Mouse (Mus musculus): ENCODE measurements around the gene Tlr6. TPM values are rescaled to one million over a fixed set of nuclear protein-coding genes. Genes with fewer than 3 reads are reported as not detected.

Gene Tlr6
- polyA plus RNA-seq (2015; fragmentation: Nextera tagmentation; extraction: Ambion mirVana), result 0.54 and 1.1 TPM in 2 replicates

DNA sequence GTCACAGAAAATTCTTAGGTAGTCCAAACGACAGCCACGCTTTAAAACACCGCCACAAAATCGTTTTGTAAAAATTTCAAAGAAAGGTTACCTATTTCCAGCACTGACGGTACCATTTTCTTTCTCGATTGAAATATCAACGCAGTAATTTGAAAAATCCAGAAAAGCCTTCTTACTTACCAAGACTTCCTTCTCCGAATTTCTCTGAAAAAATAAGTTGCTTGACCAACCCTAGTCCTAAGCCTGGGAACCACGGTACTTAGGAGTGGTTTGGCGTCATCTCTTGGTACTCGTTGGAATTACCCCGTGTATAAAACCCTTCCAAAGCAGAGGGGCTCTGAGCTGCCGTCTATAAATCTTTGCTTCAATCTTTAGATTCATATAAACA is at the start of gene Tlr6:
Tlr6 (minus strand) TSS at position 255 of the 388 bp plus-strand sequence.
- ATAC-seq, result no peak
- whole genome bisulfite sequencing, result 78% methylated on average over 13 of the region's 13 CpGs
- Histone ChIP-seq H3K4me3 (ENCODE audit: low read length) (no peak within 1 kb of the TSS), H3K27me3 (replicated peaks; ENCODE audit: control insufficient read depth, insufficient read depth, low read length) (no peaks in the 10 kb centered on the region), H3K36me3 (ENCODE audit: control insufficient read depth, insufficient read depth, low read length) (no peaks in the 10 kb centered on the region), H3K27ac (ENCODE audit: low read length) (no peak within 1 kb of the TSS), H3K9me3 (ENCODE audit: control insufficient read depth, low read length) (no peaks in the 10 kb centered on the region), H3K4me2 (ENCODE audit: low read depth, low read length) (no peak within 1 kb of the TSS), H3K9ac (ENCODE audit: low read depth, low read length) (no peak within 1 kb of the TSS), H3K4me1 (ENCODE audit: control insufficient read depth, insufficient read depth, low read length) (no peaks in the 10 kb centered on the region)

- no peak for ATAC-seq
- no peak overlapping the region for H3K4me2 ChIP-seq (ENCODE audit: low read depth, low read length)
- 46% methylated on average over 4 of the region's 4 CpGs for WGBS
These were observed 46.2 kb upstream of the Tlr6 start for GRCm38 (mm10) chr5:65006011-65006491.

GRCm38 (mm10) chr5:65005251-65005650 is 45.4 kb upstream of the Tlr6 start:
- H3K27ac ChIP-seq (ENCODE audit: low read length), result no peak overlapping the region
- peaks cover 10% of the 10 kb centered on the region for H3K36me3 ChIP-seq (ENCODE audit: control insufficient read depth, insufficient read depth, low read length)
- no peak overlapping the region for H3K4me2 ChIP-seq (ENCODE audit: low read depth, low read length)
- H3K27me3 ChIP-seq (replicated peaks; ENCODE audit: control insufficient read depth, insufficient read depth, low read length), result no peaks in the 10 kb centered on the region
- no peak overlapping the region for H3K9ac ChIP-seq (ENCODE audit: low read depth, low read length)
- WGBS, result 93% methylated on average over 4 of the region's 4 CpGs
- ATAC-seq, result no peak
- no peak overlapping the region for H3K4me3 ChIP-seq (ENCODE audit: low read length)
- H3K9me3 ChIP-seq (ENCODE audit: control insufficient read depth, low read length), result no peaks in the 10 kb centered on the region
- H3K4me1 ChIP-seq (ENCODE audit: control insufficient read depth, insufficient read depth, low read length), result no peaks in the 10 kb centered on the region

More at GRCm38 (mm10) chr5:65006011-65006491, 46.2 kb upstream of the Tlr6 start:
- no peak overlapping the region for H3K9ac ChIP-seq (ENCODE audit: low read depth, low read length)
- H3K27me3 ChIP-seq (replicated peaks; ENCODE audit: control insufficient read depth, insufficient read depth, low read length), result no peaks in the 10 kb centered on the region
- no peak overlapping the region for H3K4me3 ChIP-seq (ENCODE audit: low read length)
- H3K9me3 ChIP-seq (ENCODE audit: control insufficient read depth, low read length), result no peaks in the 10 kb centered on the region
- peaks cover 12% of the 10 kb centered on the region for H3K36me3 ChIP-seq (ENCODE audit: control insufficient read depth, insufficient read depth, low read length)
- H3K4me1 ChIP-seq (ENCODE audit: control insufficient read depth, insufficient read depth, low read length), result no peaks in the 10 kb centered on the region
- H3K27ac ChIP-seq (ENCODE audit: low read length), result no peak overlapping the region

DNA sequence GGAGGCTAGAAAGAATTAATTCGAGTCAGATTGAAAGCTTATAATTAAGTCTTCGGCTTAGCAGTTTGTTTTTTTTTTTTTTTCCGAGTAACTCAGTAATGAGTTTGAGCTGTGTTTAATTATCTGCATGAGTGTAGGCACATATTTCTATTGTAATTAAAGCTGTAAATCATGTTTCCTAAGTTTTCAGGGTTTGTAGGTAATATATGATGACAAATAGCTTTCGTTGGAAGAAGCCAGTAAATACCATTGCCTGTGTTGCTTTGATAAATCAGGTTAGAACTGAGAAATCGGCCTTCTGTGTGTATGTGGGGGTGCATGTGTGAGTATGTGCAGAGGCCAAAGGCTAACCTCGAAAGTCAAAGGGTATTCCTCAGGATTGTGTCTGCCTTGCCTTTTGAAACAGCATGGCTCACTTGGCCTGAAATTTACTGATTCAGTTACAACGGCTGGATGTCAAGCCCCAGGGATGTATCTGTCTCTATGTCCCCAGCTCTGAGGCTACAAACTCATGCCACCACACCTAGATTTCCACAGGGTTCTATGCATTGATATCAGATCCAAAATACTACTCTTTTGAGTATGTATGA is 44.1 kb upstream of the Tlr6 start:
- no peak overlapping the region for H3K9ac ChIP-seq (ENCODE audit: low read depth, low read length)
- no peaks in the 10 kb centered on the region for H3K4me1 ChIP-seq (ENCODE audit: control insufficient read depth, insufficient read depth, low read length)
- H3K27ac ChIP-seq (ENCODE audit: low read length), result no peak overlapping the region
- 68% methylated on average over 7 of the region's 7 CpGs for WGBS
- no peaks in the 10 kb centered on the region for H3K9me3 ChIP-seq (ENCODE audit: control insufficient read depth, low read length)
- ATAC-seq, result no peak
- no peaks in the 10 kb centered on the region for H3K27me3 ChIP-seq (replicated peaks; ENCODE audit: control insufficient read depth, insufficient read depth, low read length)
- H3K36me3 ChIP-seq (ENCODE audit: control insufficient read depth, insufficient read depth, low read length), result peaks cover 3% of the 10 kb centered on the region; the same call in 1 of the 2 replicates
- H3K4me2 ChIP-seq (ENCODE audit: low read depth, low read length), result no peak overlapping the region
- H3K4me3 ChIP-seq (ENCODE audit: low read length), result no peak overlapping the region

DNA sequence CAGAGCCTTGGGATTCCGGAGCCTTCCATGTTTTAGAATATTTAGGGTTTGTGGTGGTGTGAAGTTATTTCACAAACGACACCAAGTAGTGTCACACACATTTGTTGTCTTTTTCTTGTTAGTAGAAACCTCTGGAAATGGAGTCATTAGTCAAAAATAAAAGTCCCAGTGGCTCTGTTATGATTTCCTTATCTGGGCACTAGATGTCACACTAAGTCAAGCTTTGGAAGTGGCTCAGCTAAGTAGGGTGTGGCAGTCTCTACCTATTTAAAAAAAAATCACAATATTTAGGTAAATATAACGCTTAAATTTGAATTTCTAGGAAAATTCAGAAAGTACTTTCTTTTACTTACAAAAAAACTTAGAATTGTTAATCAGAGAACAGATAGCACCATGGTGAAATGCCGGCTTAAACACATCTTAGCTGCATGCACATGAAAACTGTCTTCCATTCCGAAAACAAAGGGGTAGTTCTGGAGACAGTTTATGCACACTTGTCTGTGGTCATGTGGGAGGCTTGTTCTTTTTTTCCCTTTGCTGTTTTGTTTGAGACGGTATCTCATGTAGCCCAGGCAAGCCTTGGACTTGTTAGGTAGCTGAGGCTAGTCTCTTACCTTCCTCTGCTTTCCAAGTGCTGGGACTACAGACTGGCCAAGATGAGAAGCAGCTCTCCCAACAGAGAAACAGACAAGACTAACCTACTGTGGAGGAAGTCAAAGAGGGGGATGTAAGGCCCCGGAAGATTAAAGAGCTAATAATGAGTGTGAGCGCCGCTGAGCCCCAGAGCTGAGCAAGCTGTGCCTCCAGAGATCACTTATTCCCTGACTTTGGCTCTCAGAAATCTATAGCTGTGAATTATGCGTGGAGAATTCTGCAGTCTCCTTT is 43.3 kb upstream of the Tlr6 start:
- H3K4me2 ChIP-seq (ENCODE audit: low read depth, low read length), result no peak overlapping the region
- no peak overlapping the region for H3K27ac ChIP-seq (ENCODE audit: low read length)
- WGBS, result 65% methylated on average over 10 of the region's 10 CpGs
- H3K36me3 ChIP-seq (ENCODE audit: control insufficient read depth, insufficient read depth, low read length), result no peaks in the 10 kb centered on the region; the same call in 1 of the 2 replicates
- no peak overlapping the region for H3K9ac ChIP-seq (ENCODE audit: low read depth, low read length)
- H3K27me3 ChIP-seq (replicated peaks; ENCODE audit: control insufficient read depth, insufficient read depth, low read length), result no peaks in the 10 kb centered on the region
- no peak overlapping the region for H3K4me3 ChIP-seq (ENCODE audit: low read length)
- ATAC-seq, result no peak
- H3K9me3 ChIP-seq (ENCODE audit: control insufficient read depth, low read length), result no peaks in the 10 kb centered on the region
- no peaks in the 10 kb centered on the region for H3K4me1 ChIP-seq (ENCODE audit: control insufficient read depth, insufficient read depth, low read length)

GRCm38 (mm10) chr5:64995408-64995807 is 35.5 kb upstream of the Tlr6 start:
- H3K4me1 ChIP-seq (ENCODE audit: control insufficient read depth, insufficient read depth, low read length), result no peaks in the 10 kb centered on the region
- no peak overlapping the region for H3K4me2 ChIP-seq (ENCODE audit: low read depth, low read length)
- no peak overlapping the region for H3K9ac ChIP-seq (ENCODE audit: low read depth, low read length)
- no peak overlapping the region for H3K27ac ChIP-seq (ENCODE audit: low read length)
- no peaks in the 10 kb centered on the region for H3K9me3 ChIP-seq (ENCODE audit: control insufficient read depth, low read length)
- no peaks in the 10 kb centered on the region for H3K27me3 ChIP-seq (replicated peaks; ENCODE audit: control insufficient read depth, insufficient read depth, low read length)
- H3K4me3 ChIP-seq (ENCODE audit: low read length), result no peak overlapping the region
- peak; percentile 70 for ATAC-seq
- 0 out of 2 replicates have a peak, but pooled peaks cover 4% of the 10 kb centered on the region for H3K36me3 ChIP-seq (ENCODE audit: control insufficient read depth, insufficient read depth, low read length)
- WGBS, result 96% methylated on average over 2 of the region's 2 CpGs

DNA sequence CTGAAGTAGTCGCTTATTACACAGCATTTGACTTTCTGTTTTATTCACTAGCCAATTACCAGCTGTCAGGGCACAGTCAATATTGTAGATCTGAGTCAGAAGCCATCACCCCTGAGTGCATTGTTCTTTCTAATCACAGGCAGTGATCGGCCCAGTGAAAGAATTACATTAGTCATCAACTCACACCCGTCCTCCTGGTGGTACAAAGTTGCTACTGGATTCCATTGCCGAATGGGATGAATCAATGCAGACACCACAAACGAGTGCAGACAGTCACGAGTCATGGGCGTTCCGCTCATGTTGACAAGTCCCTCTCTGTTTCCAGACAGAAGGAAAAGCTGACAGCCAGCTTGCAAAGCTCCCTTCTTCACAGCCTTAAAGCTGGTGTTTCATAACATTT is 32.6 kb upstream of the Tlr6 start:
- H3K4me3 ChIP-seq (ENCODE audit: low read length), result no peak overlapping the region
- 0 out of 2 replicates have a peak, but pooled peaks cover 4% of the 10 kb centered on the region for H3K36me3 ChIP-seq (ENCODE audit: control insufficient read depth, insufficient read depth, low read length)
- no peak overlapping the region for H3K9ac ChIP-seq (ENCODE audit: low read depth, low read length)
- H3K9me3 ChIP-seq (ENCODE audit: control insufficient read depth, low read length), result no peaks in the 10 kb centered on the region
- H3K27me3 ChIP-seq (replicated peaks; ENCODE audit: control insufficient read depth, insufficient read depth, low read length), result no peaks in the 10 kb centered on the region
- H3K4me2 ChIP-seq (ENCODE audit: low read depth, low read length), result no peak overlapping the region
- no peak overlapping the region for H3K27ac ChIP-seq (ENCODE audit: low read length)
- 59% methylated on average over 8 of the region's 8 CpGs for WGBS
- H3K4me1 ChIP-seq (ENCODE audit: control insufficient read depth, insufficient read depth, low read length), result no peaks in the 10 kb centered on the region
- ATAC-seq, result no peak

DNA sequence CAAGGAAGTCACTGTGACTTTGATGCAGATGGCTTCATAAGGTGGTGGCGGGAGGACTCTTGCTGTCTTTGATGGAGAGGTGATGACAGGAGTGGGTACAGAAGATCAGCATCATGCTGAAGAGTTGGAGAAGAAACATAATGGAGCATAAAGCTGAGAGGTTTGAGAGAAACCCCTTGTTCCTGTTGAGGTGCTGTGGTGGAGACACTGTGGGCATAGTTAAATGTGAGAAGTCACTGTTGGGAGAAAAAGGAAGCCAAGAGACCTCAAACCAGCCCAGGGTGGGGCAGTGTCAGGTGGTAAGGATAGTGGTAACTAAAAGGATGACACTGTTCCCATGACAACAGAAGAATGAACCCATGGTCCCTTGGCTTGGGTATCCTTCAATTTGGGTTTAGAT is 30.0 kb upstream of the Tlr6 start:
- Histone ChIP-seq H3K36me3 (ENCODE audit: control insufficient read depth, insufficient read depth, low read length) (0 out of 2 replicates have a peak, but pooled peaks cover 4% of the 10 kb centered on the region), H3K4me1 (ENCODE audit: control insufficient read depth, insufficient read depth, low read length) (no peaks in the 10 kb centered on the region), H3K27me3 (replicated peaks; ENCODE audit: control insufficient read depth, insufficient read depth, low read length) (no peaks in the 10 kb centered on the region), H3K9ac (ENCODE audit: low read depth, low read length) (no peak overlapping the region), H3K27ac (ENCODE audit: low read length) (no peak overlapping the region), H3K9me3 (ENCODE audit: control insufficient read depth, low read length) (no peaks in the 10 kb centered on the region), H3K4me3 (ENCODE audit: low read length) (no peak overlapping the region), H3K4me2 (ENCODE audit: low read depth, low read length) (no peak overlapping the region)
- 95% methylated on average over 1 of the region's 1 CpGs for WGBS
- no peak for ATAC-seq

DNA sequence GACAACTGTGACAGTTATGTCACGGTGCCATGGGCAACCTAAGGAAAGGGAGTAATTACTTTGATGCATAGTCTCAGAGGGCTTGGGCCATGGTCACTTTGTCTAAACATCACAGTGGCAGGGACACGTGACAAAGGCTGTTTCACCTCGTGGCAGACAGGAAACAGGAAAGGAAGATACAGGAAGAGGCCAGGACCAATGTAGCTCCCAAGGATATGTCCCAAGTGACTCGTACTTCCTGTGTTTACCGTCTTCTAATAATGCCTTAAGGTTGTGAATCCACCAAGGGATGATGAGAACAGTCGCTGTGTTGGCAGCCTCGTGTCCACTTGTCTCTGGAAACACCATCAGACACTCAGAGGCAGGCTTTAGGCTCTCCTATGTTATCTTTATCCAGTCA is 26.1 kb upstream of the Tlr6 start:
- ATAC-seq, result no peak
- H3K4me1 ChIP-seq (ENCODE audit: control insufficient read depth, insufficient read depth, low read length), result no peaks in the 10 kb centered on the region

More for the DNA sequence above, 26.1 kb upstream of the Tlr6 start:
- Histone ChIP-seq H3K4me2 (ENCODE audit: low read depth, low read length) (no peak overlapping the region), H3K9ac (ENCODE audit: low read depth, low read length) (no peak overlapping the region), H3K36me3 (ENCODE audit: control insufficient read depth, insufficient read depth, low read length) (peaks cover 6% of the 10 kb centered on the region; the same call in 1 of the 2 replicates), H3K9me3 (ENCODE audit: control insufficient read depth, low read length) (no peaks in the 10 kb centered on the region), H3K27me3 (replicated peaks; ENCODE audit: control insufficient read depth, insufficient read depth, low read length) (no peaks in the 10 kb centered on the region), H3K4me3 (ENCODE audit: low read length) (no peak overlapping the region), H3K27ac (ENCODE audit: low read length) (no peak overlapping the region)
- WGBS, result 76% methylated on average over 7 of the region's 7 CpGs

All from intestine, embryonic 16.5 days (tissue).